Mouse (Mus musculus) testis, adult 2 months (tissue): ENCODE measurements around the gene Mesp1.

ENCODE experiments used
- CTCF ChIP-seq: fragments of 200-500 bp; IDR thresholded peaks from 2 replicates; pipeline ENCODE4 v1.5.1; 2012; ENCODE audit warnings: low read depth, mild to moderate bottlenecking, inconsistent platforms, low read length, moderate library complexity; ENCODE audit not compliant: control insufficient read depth, insufficient read depth, insufficient replicate concordance
- POLR2A ChIP-seq: fragments of 200-500 bp; IDR thresholded peaks from 2 replicates; pipeline ENCODE4 v1.6.1; 2012; ENCODE audit warnings: low read depth, mild to moderate bottlenecking, inconsistent platforms, low read length, moderate library complexity; ENCODE audit not compliant: control insufficient read depth

- TF ChIP-seq CTCF (peak; percentile 82; the same call in 1 of the 2 replicates), POLR2A (peak; percentile 67)
These were observed 760 bp downstream of the Mesp1 start for GRCm38 (mm10) chr7:79792635-79793421.
